Mouse (Mus musculus): ENCODE results near the gene Lmf1. TPM values are rescaled to one million over a fixed set of nuclear protein-coding genes. Genes with fewer than 3 reads are reported as not detected.
A peak's percentile ranks its signal among the peaks of the same experiment; 100 is the strongest.

Lmf1 gene
- polyA plus RNA-seq, 1 experiment: 36.3 TPM

- no peak overlapping the region for H3K4me3 ChIP-seq
- H3K4me2 ChIP-seq (ENCODE audit: low read depth): no peak overlapping the region
- H3K36me3 ChIP-seq (ENCODE audit: control insufficient read depth, insufficient read depth): no peaks in the 10 kb centered on the region
- H3K79me2 ChIP-seq (ENCODE audit: control insufficient read depth, insufficient read depth): no peaks in the 10 kb centered on the region
- no peak overlapping the region for H3ac ChIP-seq (ENCODE audit: control insufficient read depth, insufficient read length)
- TF ChIP-seq MYOG (IDR thresholded peaks at IDR 0.05; ENCODE audit: control insufficient read depth in 1 of 3, insufficient read depth in 1 of 3, insufficient read length in 2 of 3, low read depth in 2 of 3): no peak
- TF ChIP-seq REST (IDR thresholded peaks at IDR 0.05; ENCODE audit: insufficient read depth, insufficient read length): no peak
- TF ChIP-seq E2F4 (IDR thresholded peaks at IDR 0.05; ENCODE audit: insufficient read depth): no peak
- TF ChIP-seq CEBPB (IDR thresholded peaks at IDR 0.05; ENCODE audit: insufficient read depth, poor library complexity, severe bottlenecking): no peak
- no peak for TF ChIP-seq TCF12 (IDR thresholded peaks at IDR 0.05; ENCODE audit: insufficient read depth, poor library complexity, severe bottlenecking)
- TF ChIP-seq SRF (IDR thresholded peaks at IDR 0.05; ENCODE audit: control insufficient read depth, insufficient read length, low read depth): no peak
- peaks cover 22% of the 10 kb centered on the region for H3K27me3 ChIP-seq (ENCODE audit: control insufficient read depth, insufficient read depth, insufficient read length)
Observed at GRCm38 (mm10) chr17:25665891-25666290, 87.0 kb downstream of the Lmf1 start.

GRCm38 (mm10) chr17:25668481-25669055, 89.7 kb downstream of the Lmf1 start:
- Histone ChIP-seq H3K79me2 (ENCODE audit: control insufficient read depth, insufficient read depth) (no peaks in the 10 kb centered on the region), H3K4me3 (no peak overlapping the region)
- no peak for TF ChIP-seq TCF3 (IDR thresholded peaks at IDR 0.05; ENCODE audit: insufficient read length, low read depth)
- peak in 1 of 3 experiments; percentile 25 for TF ChIP-seq MYOD1 (IDR thresholded peaks at IDR 0.05; ENCODE audit: control insufficient read depth in 1 of 3, insufficient read length in 2 of 3, low read depth in 2 of 3)

GRCm38 (mm10) chr17:25672982-25673381, 94.1 kb downstream of the Lmf1 start:
- H3ac ChIP-seq (ENCODE audit: control insufficient read depth, insufficient read length): no peak overlapping the region
- H3K4me2 ChIP-seq (ENCODE audit: low read depth): no peak overlapping the region
- H3K27me3 ChIP-seq (ENCODE audit: control insufficient read depth, insufficient read depth, insufficient read length): no peaks in the 10 kb centered on the region
- no peaks in the 10 kb centered on the region for H3K36me3 ChIP-seq (ENCODE audit: control insufficient read depth, insufficient read depth)
- H3K4me3 ChIP-seq: no peak overlapping the region
- TF ChIP-seq MYOG (IDR thresholded peaks at IDR 0.05; ENCODE audit: control insufficient read depth in 1 of 3, insufficient read depth in 1 of 3, insufficient read length in 2 of 3, low read depth in 2 of 3) (no peak), POLR2AphosphoS2 (IDR thresholded peaks at IDR 0.05; ENCODE audit: insufficient read length, low read depth) (no peak), REST (IDR thresholded peaks at IDR 0.05; ENCODE audit: insufficient read depth, insufficient read length) (no peak), TCF12 (IDR thresholded peaks at IDR 0.05; ENCODE audit: insufficient read depth, poor library complexity, severe bottlenecking) (no peak), MAX (IDR thresholded peaks at IDR 0.05; ENCODE audit: low read depth) (no peak)
- no peaks in the 10 kb centered on the region for H3K79me2 ChIP-seq (ENCODE audit: control insufficient read depth, insufficient read depth)

More at GRCm38 (mm10) chr17:25668481-25669055, 89.7 kb downstream of the Lmf1 start:
- H3K27me3 ChIP-seq (ENCODE audit: control insufficient read depth, insufficient read depth, insufficient read length): peaks cover 22% of the 10 kb centered on the region
- no peaks in the 10 kb centered on the region for H3K36me3 ChIP-seq (ENCODE audit: control insufficient read depth, insufficient read depth)
- no peak overlapping the region for H3K4me2 ChIP-seq (ENCODE audit: low read depth)
- H3ac ChIP-seq (ENCODE audit: control insufficient read depth, insufficient read length): no peak overlapping the region

GRCm38 (mm10) chr17:25677969-25678368, 99.1 kb downstream of the Lmf1 start:
- TF ChIP-seq USF1 (IDR thresholded peaks at IDR 0.05; ENCODE audit: low read depth): no peak
- no peak for TF ChIP-seq POLR2A (IDR thresholded peaks at IDR 0.05; ENCODE audit: insufficient read length, low read depth)
- no peak for TF ChIP-seq TCF3 (IDR thresholded peaks at IDR 0.05; ENCODE audit: insufficient read length, low read depth)
- TF ChIP-seq E2F4 (IDR thresholded peaks at IDR 0.05; ENCODE audit: insufficient read depth): no peak
- TF ChIP-seq MYOD1 (IDR thresholded peaks at IDR 0.05; ENCODE audit: control insufficient read depth in 1 of 3, insufficient read length in 2 of 3, low read depth in 2 of 3): no peak
- no peak for TF ChIP-seq MAX (IDR thresholded peaks at IDR 0.05; ENCODE audit: low read depth)
- TF ChIP-seq MYOG (IDR thresholded peaks at IDR 0.05; ENCODE audit: control insufficient read depth in 1 of 3, insufficient read depth in 1 of 3, insufficient read length in 2 of 3, low read depth in 2 of 3): no peak
- no peak for TF ChIP-seq POLR2AphosphoS2 (IDR thresholded peaks at IDR 0.05; ENCODE audit: insufficient read length, low read depth)
- TF ChIP-seq CEBPB (IDR thresholded peaks at IDR 0.05; ENCODE audit: insufficient read depth, poor library complexity, severe bottlenecking): no peak
- TF ChIP-seq TCF12 (IDR thresholded peaks at IDR 0.05; ENCODE audit: insufficient read depth, poor library complexity, severe bottlenecking): no peak
- no peak for TF ChIP-seq SRF (IDR thresholded peaks at IDR 0.05; ENCODE audit: control insufficient read depth, insufficient read length, low read depth)
- no peak for TF ChIP-seq REST (IDR thresholded peaks at IDR 0.05; ENCODE audit: insufficient read depth, insufficient read length)
- no peak overlapping the region for H3K4me3 ChIP-seq
- no peak overlapping the region for H3K4me2 ChIP-seq (ENCODE audit: low read depth)
- no peak overlapping the region for H3ac ChIP-seq (ENCODE audit: control insufficient read depth, insufficient read length)
- peaks cover 9% of the 10 kb centered on the region for H3K27me3 ChIP-seq (ENCODE audit: control insufficient read depth, insufficient read depth, insufficient read length)
- H3K79me2 ChIP-seq (ENCODE audit: control insufficient read depth, insufficient read depth): no peaks in the 10 kb centered on the region
- H3K36me3 ChIP-seq (ENCODE audit: control insufficient read depth, insufficient read depth): no peaks in the 10 kb centered on the region

DNA sequence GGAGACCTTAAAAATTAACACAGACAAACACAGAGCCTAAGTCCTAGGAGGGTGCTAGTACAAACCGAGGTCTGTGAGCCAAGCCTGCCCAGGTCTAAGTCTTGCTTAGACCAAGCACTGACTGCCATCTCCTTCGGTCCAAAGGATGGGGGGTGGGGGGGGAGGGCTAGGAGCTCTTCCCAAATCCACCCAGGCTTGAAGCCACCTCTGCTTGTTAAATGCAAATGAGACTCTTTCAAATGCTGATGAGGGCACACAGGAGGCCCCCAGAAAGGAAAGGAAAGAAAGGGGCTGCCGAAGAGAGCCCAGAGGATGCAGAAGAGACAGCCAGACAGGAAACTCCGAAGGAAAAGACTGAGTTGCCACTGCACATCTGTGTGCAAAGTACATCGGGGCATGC, 100.9 kb downstream of the Lmf1 start:
- Histone ChIP-seq H3ac (ENCODE audit: control insufficient read depth, insufficient read length) (no peak overlapping the region), H3K79me2 (ENCODE audit: control insufficient read depth, insufficient read depth) (no peaks in the 10 kb centered on the region), H3K36me3 (ENCODE audit: control insufficient read depth, insufficient read depth) (no peaks in the 10 kb centered on the region), H3K4me3 (no peak overlapping the region), H3K27me3 (ENCODE audit: control insufficient read depth, insufficient read depth, insufficient read length) (peaks cover 23% of the 10 kb centered on the region), H3K4me2 (ENCODE audit: low read depth) (no peak overlapping the region)
- TF ChIP-seq POLR2A (IDR thresholded peaks at IDR 0.05; ENCODE audit: insufficient read length, low read depth) (no peak), POLR2AphosphoS2 (IDR thresholded peaks at IDR 0.05; ENCODE audit: insufficient read length, low read depth) (no peak), CEBPB (IDR thresholded peaks at IDR 0.05; ENCODE audit: insufficient read depth, poor library complexity, severe bottlenecking) (no peak), MYOG (IDR thresholded peaks at IDR 0.05; ENCODE audit: control insufficient read depth in 1 of 3, insufficient read depth in 1 of 3, insufficient read length in 2 of 3, low read depth in 2 of 3) (no peak), REST (IDR thresholded peaks at IDR 0.05; ENCODE audit: insufficient read depth, insufficient read length) (no peak), TCF3 (IDR thresholded peaks at IDR 0.05; ENCODE audit: insufficient read length, low read depth) (no peak), MYOD1 (IDR thresholded peaks at IDR 0.05; ENCODE audit: control insufficient read depth in 1 of 3, insufficient read length in 2 of 3, low read depth in 2 of 3) (no peak), USF1 (IDR thresholded peaks at IDR 0.05; ENCODE audit: low read depth) (no peak), SRF (IDR thresholded peaks at IDR 0.05; ENCODE audit: control insufficient read depth, insufficient read length, low read depth) (no peak), E2F4 (IDR thresholded peaks at IDR 0.05; ENCODE audit: insufficient read depth) (no peak), MAX (IDR thresholded peaks at IDR 0.05; ENCODE audit: low read depth) (no peak), TCF12 (IDR thresholded peaks at IDR 0.05; ENCODE audit: insufficient read depth, poor library complexity, severe bottlenecking) (no peak)
